Mouse (Mus musculus) cortical plate, adult 2 months (tissue): Measurements from ENCODE around the gene Fam83c.

Experiments
- CTCF ChIP-seq: fragments of 200-500 bp; IDR thresholded peaks from 2 replicates; pipeline ENCODE4 v1.5.1; 2011; ENCODE audit warnings: mild to moderate bottlenecking, control low read depth, low read length; ENCODE audit not compliant: insufficient read depth; ENCODE audit errors: extremely low read depth
- POLR2A ChIP-seq: fragments of 200-500 bp; IDR thresholded peaks from 2 replicates; pipeline ENCODE4 v1.6.1; 2011; ENCODE audit warnings: mild to moderate bottlenecking, low read length, control low read depth; ENCODE audit not compliant: insufficient read depth; ENCODE audit errors: extremely low read depth

DNA sequence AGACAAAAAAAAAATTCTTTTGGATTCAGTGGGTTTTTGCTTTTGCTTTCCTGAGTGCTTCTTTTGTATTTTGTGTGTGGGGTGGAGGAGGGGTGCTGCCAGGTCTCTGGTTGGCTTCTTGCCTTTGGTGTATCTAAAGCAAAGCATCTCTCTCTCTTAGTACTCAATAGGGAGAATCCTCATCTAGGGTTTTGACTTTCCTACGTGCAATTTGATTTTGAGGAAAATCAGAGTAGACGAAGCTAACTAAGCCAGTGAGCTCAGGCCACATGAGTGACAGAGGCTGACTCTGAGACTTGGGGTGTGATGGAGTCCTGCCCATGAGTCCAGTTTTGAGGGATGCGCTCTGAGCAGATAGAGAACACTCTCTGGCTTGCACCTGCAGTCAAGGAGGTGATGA, 55.1 kb downstream of the Fam83c start:
- TF ChIP-seq POLR2A (no peak), CTCF (no peak)
